Mouse (Mus musculus): ENCODE results near the gene Pcsk6. TPM values are rescaled to one million over a fixed set of nuclear protein-coding genes. Genes with fewer than 3 reads are reported as not detected.
A peak's percentile ranks its signal among the peaks of the same experiment; 100 is the strongest.

Pcsk6 gene
- polyA plus RNA-seq, 1 experiment, result 38.5 TPM

DNA sequence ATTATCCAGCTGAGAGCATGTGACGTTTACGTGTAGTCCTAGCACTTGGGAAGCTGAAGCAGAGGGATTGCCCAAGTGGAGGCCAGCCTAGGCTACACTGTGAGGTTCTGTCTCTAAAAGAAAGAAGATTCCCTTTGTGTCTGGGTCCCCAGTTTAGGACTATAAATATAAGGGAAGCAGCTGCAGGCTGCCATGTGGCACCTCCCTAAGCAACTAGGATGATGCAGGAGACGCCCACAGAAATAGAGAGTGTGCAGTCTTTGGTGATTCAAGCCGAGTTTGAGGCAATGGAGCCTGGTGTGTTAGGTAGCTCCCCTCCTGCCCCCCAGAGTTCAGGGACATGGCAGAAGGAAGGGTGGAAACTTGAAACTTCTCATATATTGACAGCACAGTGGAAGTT, 226.1 kb downstream of the Pcsk6 start:
- Histone ChIP-seq H3K4me1 (ENCODE audit: control insufficient read depth, insufficient read depth, low read length) (no peaks in the 10 kb centered on the region), H3K9me3 (replicated peaks; ENCODE audit: control insufficient read depth, insufficient read depth, low read length, poor library complexity, severe bottlenecking) (no peaks in the 10 kb centered on the region), H3K36me3 (ENCODE audit: control insufficient read depth, insufficient read depth, low read length, poor library complexity, severe bottlenecking) (peaks cover 38% of the 10 kb centered on the region), H3K27ac (ENCODE audit: insufficient read depth, low read length) (no peak overlapping the region), H3K27me3 (ENCODE audit: control insufficient read depth, insufficient read depth, low read length, poor library complexity, severe bottlenecking) (no peaks in the 10 kb centered on the region), H3K9ac (ENCODE audit: low read depth, poor library complexity, severe bottlenecking) (no peak overlapping the region), H3K4me3 (ENCODE audit: low read depth, low read length) (no peak overlapping the region)
- no peak for TF ChIP-seq EP300 (IDR thresholded peaks at IDR 0.05; ENCODE audit: insufficient read depth, low read depth, low read length)
- no peak for TF ChIP-seq POLR2A (IDR thresholded peaks at IDR 0.05; ENCODE audit: insufficient read depth, low read length)
- no peak for TF ChIP-seq CTCF (IDR thresholded peaks at IDR 0.05; ENCODE audit: low read depth, low read length)

DNA sequence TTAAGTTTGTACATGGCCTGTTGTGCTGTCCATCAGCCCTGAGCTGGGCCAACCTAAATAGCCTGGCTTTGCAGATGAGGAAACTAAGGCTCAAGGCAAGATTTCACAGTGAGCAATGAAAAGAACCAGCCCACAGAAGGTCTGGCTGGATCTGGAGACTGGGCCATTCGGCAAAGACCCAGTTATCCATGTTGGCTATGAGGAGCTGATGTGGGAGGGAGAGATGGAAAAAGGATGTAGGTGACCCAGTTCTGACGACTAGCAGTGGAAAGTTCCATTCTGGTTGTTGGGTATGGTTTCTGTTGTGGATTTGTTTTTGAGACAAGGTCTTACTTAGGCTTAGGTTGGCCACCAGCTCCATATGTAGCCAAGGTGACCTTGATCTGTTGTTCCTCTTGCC, 226.5 kb downstream of the Pcsk6 start:
- H3K36me3 ChIP-seq (ENCODE audit: control insufficient read depth, insufficient read depth, low read length, poor library complexity, severe bottlenecking), result peaks cover 37% of the 10 kb centered on the region
- no peak overlapping the region for H3K4me3 ChIP-seq (ENCODE audit: low read depth, low read length)
- no peak overlapping the region for H3K9ac ChIP-seq (ENCODE audit: low read depth, poor library complexity, severe bottlenecking)
- TF ChIP-seq EP300 (IDR thresholded peaks at IDR 0.05; ENCODE audit: insufficient read depth, low read depth, low read length) (no peak), CTCF (IDR thresholded peaks at IDR 0.05; ENCODE audit: low read depth, low read length) (no peak), POLR2A (IDR thresholded peaks at IDR 0.05; ENCODE audit: insufficient read depth, low read length) (no peak)
- H3K27me3 ChIP-seq (ENCODE audit: control insufficient read depth, insufficient read depth, low read length, poor library complexity, severe bottlenecking), result no peaks in the 10 kb centered on the region
- no peak overlapping the region for H3K27ac ChIP-seq (ENCODE audit: insufficient read depth, low read length)
- no peaks in the 10 kb centered on the region for H3K4me1 ChIP-seq (ENCODE audit: control insufficient read depth, insufficient read depth, low read length)
- H3K9me3 ChIP-seq (replicated peaks; ENCODE audit: control insufficient read depth, insufficient read depth, low read length, poor library complexity, severe bottlenecking), result no peaks in the 10 kb centered on the region

DNA sequence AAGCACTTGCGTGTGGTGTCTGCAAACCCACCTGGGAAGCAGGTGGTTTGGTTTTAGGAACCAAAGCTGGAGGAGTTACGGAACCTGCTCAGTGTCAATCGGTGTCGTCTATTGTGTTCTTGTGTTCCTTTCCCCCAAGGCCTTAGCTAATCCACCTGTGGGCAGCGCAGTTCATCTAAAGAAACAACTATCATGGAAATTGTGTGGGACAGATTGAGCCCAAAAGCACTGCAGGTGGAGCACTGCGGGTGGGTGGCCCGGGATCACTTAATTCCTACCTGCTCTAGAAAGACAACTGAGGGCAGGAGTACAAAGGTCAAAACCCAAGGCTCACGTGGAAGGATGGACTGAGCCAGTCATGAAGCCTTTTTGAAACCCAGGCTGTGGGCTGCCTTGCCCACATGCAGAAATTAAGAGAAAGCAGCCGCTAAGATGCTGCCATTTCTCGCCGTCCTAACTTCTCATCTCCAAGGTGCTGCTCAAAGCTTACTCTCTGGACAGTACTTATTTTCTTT, 229.2 kb downstream of the Pcsk6 start:
- H3K9ac ChIP-seq (ENCODE audit: low read depth, poor library complexity, severe bottlenecking), result no peak overlapping the region
- peak; percentile 63; the same call in 1 of the 2 replicates for TF ChIP-seq EP300 (IDR thresholded peaks at IDR 0.05; ENCODE audit: insufficient read depth, low read depth, low read length)
- no peak for TF ChIP-seq POLR2A (IDR thresholded peaks at IDR 0.05; ENCODE audit: insufficient read depth, low read length)
- no peak for TF ChIP-seq CTCF (IDR thresholded peaks at IDR 0.05; ENCODE audit: low read depth, low read length)
- H3K27me3 ChIP-seq (ENCODE audit: control insufficient read depth, insufficient read depth, low read length, poor library complexity, severe bottlenecking), result no peaks in the 10 kb centered on the region
- H3K4me1 ChIP-seq (ENCODE audit: control insufficient read depth, insufficient read depth, low read length), result no peaks in the 10 kb centered on the region
- H3K27ac ChIP-seq (ENCODE audit: insufficient read depth, low read length), result no peak overlapping the region
- H3K36me3 ChIP-seq (ENCODE audit: control insufficient read depth, insufficient read depth, low read length, poor library complexity, severe bottlenecking), result peaks cover 23% of the 10 kb centered on the region
- H3K4me3 ChIP-seq (ENCODE audit: low read depth, low read length), result no peak overlapping the region
- no peaks in the 10 kb centered on the region for H3K9me3 ChIP-seq (replicated peaks; ENCODE audit: control insufficient read depth, insufficient read depth, low read length, poor library complexity, severe bottlenecking)

DNA sequence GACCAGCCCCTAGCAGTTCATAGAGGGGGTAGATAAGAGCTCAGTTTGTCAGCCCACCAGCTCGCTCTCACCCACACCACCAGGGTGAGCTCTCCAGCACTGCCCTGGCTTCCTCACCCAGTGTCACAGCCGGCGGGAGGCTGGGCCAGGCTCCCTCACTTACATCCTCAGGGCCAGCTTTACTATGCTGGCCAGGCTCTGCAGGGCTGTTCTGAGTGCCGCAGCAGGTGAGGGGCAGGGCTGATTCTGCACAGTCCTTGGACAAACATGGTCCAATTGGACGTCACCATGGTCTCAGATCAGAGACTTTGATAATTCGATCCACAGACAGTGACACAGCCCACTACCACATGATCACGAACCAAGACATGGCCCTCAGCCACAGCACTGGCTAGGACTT, 230.0 kb downstream of the Pcsk6 start:
- H3K36me3 ChIP-seq (ENCODE audit: control insufficient read depth, insufficient read depth, low read length, poor library complexity, severe bottlenecking), result peaks cover 22% of the 10 kb centered on the region

GRCm38 (mm10) chr7:66092656-66093055, 231.1 kb downstream of the Pcsk6 start:
- Histone ChIP-seq H3K9ac (ENCODE audit: low read depth, poor library complexity, severe bottlenecking) (no peak overlapping the region), H3K4me3 (ENCODE audit: low read depth, low read length) (no peak overlapping the region), H3K27me3 (ENCODE audit: control insufficient read depth, insufficient read depth, low read length, poor library complexity, severe bottlenecking) (no peaks in the 10 kb centered on the region), H3K27ac (ENCODE audit: insufficient read depth, low read length) (no peak overlapping the region), H3K36me3 (ENCODE audit: control insufficient read depth, insufficient read depth, low read length, poor library complexity, severe bottlenecking) (peaks cover 13% of the 10 kb centered on the region), H3K9me3 (replicated peaks; ENCODE audit: control insufficient read depth, insufficient read depth, low read length, poor library complexity, severe bottlenecking) (no peaks in the 10 kb centered on the region), H3K4me1 (ENCODE audit: control insufficient read depth, insufficient read depth, low read length) (no peaks in the 10 kb centered on the region)
- TF ChIP-seq CTCF (IDR thresholded peaks at IDR 0.05; ENCODE audit: low read depth, low read length) (no peak), EP300 (IDR thresholded peaks at IDR 0.05; ENCODE audit: insufficient read depth, low read depth, low read length) (no peak), POLR2A (IDR thresholded peaks at IDR 0.05; ENCODE audit: insufficient read depth, low read length) (no peak)

More for the DNA sequence above, 230.0 kb downstream of the Pcsk6 start:
- Histone ChIP-seq H3K9ac (ENCODE audit: low read depth, poor library complexity, severe bottlenecking) (no peak overlapping the region), H3K9me3 (replicated peaks; ENCODE audit: control insufficient read depth, insufficient read depth, low read length, poor library complexity, severe bottlenecking) (no peaks in the 10 kb centered on the region), H3K4me3 (ENCODE audit: low read depth, low read length) (no peak overlapping the region), H3K4me1 (ENCODE audit: control insufficient read depth, insufficient read depth, low read length) (no peaks in the 10 kb centered on the region), H3K27me3 (ENCODE audit: control insufficient read depth, insufficient read depth, low read length, poor library complexity, severe bottlenecking) (no peaks in the 10 kb centered on the region), H3K27ac (ENCODE audit: insufficient read depth, low read length) (no peak overlapping the region)
- no peak for TF ChIP-seq EP300 (IDR thresholded peaks at IDR 0.05; ENCODE audit: insufficient read depth, low read depth, low read length)
- no peak for TF ChIP-seq POLR2A (IDR thresholded peaks at IDR 0.05; ENCODE audit: insufficient read depth, low read length)
- TF ChIP-seq CTCF (IDR thresholded peaks at IDR 0.05; ENCODE audit: low read depth, low read length), result no peak

- Histone ChIP-seq H3K4me3 (ENCODE audit: low read depth, low read length) (no peak overlapping the region), H3K9ac (ENCODE audit: low read depth, poor library complexity, severe bottlenecking) (no peak overlapping the region), H3K27me3 (ENCODE audit: control insufficient read depth, insufficient read depth, low read length, poor library complexity, severe bottlenecking) (no peaks in the 10 kb centered on the region), H3K4me1 (ENCODE audit: control insufficient read depth, insufficient read depth, low read length) (no peaks in the 10 kb centered on the region), H3K9me3 (replicated peaks; ENCODE audit: control insufficient read depth, insufficient read depth, low read length, poor library complexity, severe bottlenecking) (no peaks in the 10 kb centered on the region), H3K36me3 (ENCODE audit: control insufficient read depth, insufficient read depth, low read length, poor library complexity, severe bottlenecking) (peaks cover 4% of the 10 kb centered on the region), H3K27ac (ENCODE audit: insufficient read depth, low read length) (no peak overlapping the region)
- TF ChIP-seq CTCF (IDR thresholded peaks at IDR 0.05; ENCODE audit: low read depth, low read length) (no peak), EP300 (IDR thresholded peaks at IDR 0.05; ENCODE audit: insufficient read depth, low read depth, low read length) (no peak), POLR2A (IDR thresholded peaks at IDR 0.05; ENCODE audit: insufficient read depth, low read length) (no peak)
Measured at GRCm38 (mm10) chr7:66094141-66094540, 232.6 kb downstream of the Pcsk6 start.

Data from ES-Bruce4 (cell line).